ENCODE assay signal across 15 mouse cellular contexts in the genomic region with DNA sequence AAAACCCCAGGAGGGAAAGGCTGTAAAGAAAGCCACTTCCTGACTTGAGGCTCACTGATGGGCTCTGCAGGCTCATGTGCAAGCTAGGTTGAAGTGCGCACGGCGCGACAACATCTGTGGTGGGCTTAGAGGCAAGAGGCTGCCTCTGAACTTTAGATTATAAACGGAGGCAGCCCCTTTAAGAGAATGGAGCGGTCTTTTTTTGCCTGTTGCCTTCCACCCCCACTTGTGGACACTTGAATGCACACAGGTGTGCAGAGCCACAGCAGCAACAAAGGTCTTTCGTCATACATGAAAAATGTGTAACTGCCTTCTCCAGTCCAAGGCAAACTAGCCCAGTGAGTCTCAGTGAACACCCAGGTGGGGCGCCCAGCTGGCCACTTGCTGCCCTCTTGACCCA.
A peak's percentile ranks its signal among the peaks of the same experiment; 100 is the strongest.
DNase-seq lines count a peak whose midpoint lies in the region; ATAC-seq lines count a peak whose summit lies in the region.
"Had no signal": no experiment of that assay in that cellular context is flagged by ENCODE, and none has a peak within 500 bp of the region (broad histone marks: within the 10 kb centered on the region; RNA-seq: fewer than 3 reads in every experiment).

No protein-coding gene starts in this region.

- H3K27ac ChIP-seq in kidney, embryonic 16.5 days (ENCODE audit: low read length): peak overlapping the region; percentile 56; the same call in 1 of the 2 replicates
- peak overlapping the region; percentile 51; the same call in 1 of the 2 replicates for H3K27ac ChIP-seq in limb, embryonic 12.5 days
- H3K27ac ChIP-seq in forebrain, embryonic 14.5 days (ENCODE audit: low read depth, low read length): no peak overlapping the region
- H3K27ac ChIP-seq: embryonic facial prominence, embryonic 10.5 days; hindbrain, embryonic 15.5 days; liver, embryonic 14.5 days; neural tube, embryonic 12.5 days; stomach, embryonic 15.5 days had no signal

- H3K27me3 ChIP-seq in kidney, embryonic 16.5 days (ENCODE audit: insufficient read depth, low read length): no peaks in the 10 kb centered on the region
- no peaks in the 10 kb centered on the region for H3K27me3 ChIP-seq in limb, embryonic 12.5 days
- H3K27me3 ChIP-seq in forebrain, embryonic 14.5 days (replicated peaks; ENCODE audit: control insufficient read depth, insufficient read depth, low read length): no peaks in the 10 kb centered on the region
- H3K27me3 ChIP-seq: hindbrain, embryonic 15.5 days; neural tube, embryonic 12.5 days; stomach, embryonic 15.5 days had no signal

- 71% methylated on average over 8 of the region's 8 CpGs for whole genome bisulfite sequencing in kidney, embryonic 16.5 days
- 40% methylated on average over 8 of the region's 8 CpGs for WGBS in limb, embryonic 12.5 days
- whole genome bisulfite sequencing in forebrain, embryonic 14.5 days: 93% methylated on average over 8 of the region's 8 CpGs

- no peak overlapping the region for H3K9ac ChIP-seq in kidney, embryonic 16.5 days (replicated peaks; ENCODE audit: low read length)
- no peak overlapping the region for H3K9ac ChIP-seq in limb, embryonic 12.5 days (replicated peaks)
- no peak overlapping the region for H3K9ac ChIP-seq in forebrain, embryonic 14.5 days (ENCODE audit: low read length)
- H3K9ac ChIP-seq: hindbrain, embryonic 15.5 days; liver, embryonic 14.5 days; neural tube, embryonic 12.5 days; stomach, embryonic 15.5 days had no signal

- peaks cover 53% of the 10 kb centered on the region for H3K4me1 ChIP-seq in kidney, embryonic 16.5 days (ENCODE audit: insufficient read depth, low read length)
- H3K4me1 ChIP-seq in limb, embryonic 12.5 days (replicated peaks): peaks cover 70% of the 10 kb centered on the region
- peaks cover 2% of the 10 kb centered on the region for H3K4me1 ChIP-seq in forebrain, embryonic 14.5 days (ENCODE audit: control insufficient read depth, insufficient read depth, low read length)
- H3K4me1 ChIP-seq: hindbrain, embryonic 15.5 days; neural tube, embryonic 12.5 days; stomach, embryonic 15.5 days had no signal

- ATAC-seq in kidney, embryonic 16.5 days (ENCODE audit: low FRiP score, low TSS enrichment): peak; percentile 5; the same call in 1 of the 2 replicates
- ATAC-seq in limb, embryonic 12.5 days (ENCODE audit: insufficient number of reproducible peaks, insufficient read depth, low FRiP score, low TSS enrichment, low read depth): 0 out of 2 replicates have a peak, but pooled peaks have one; percentile 35
- no peak for ATAC-seq in forebrain, embryonic 14.5 days

- H3K9me3 ChIP-seq in kidney, embryonic 16.5 days (ENCODE audit: low read length): no peaks in the 10 kb centered on the region
- no peaks in the 10 kb centered on the region for H3K9me3 ChIP-seq in limb, embryonic 12.5 days
- H3K9me3 ChIP-seq in forebrain, embryonic 14.5 days (replicated peaks; ENCODE audit: control insufficient read depth, low read length): no peaks in the 10 kb centered on the region
- H3K9me3 ChIP-seq: embryonic facial prominence, embryonic 10.5 days; hindbrain, embryonic 15.5 days; neural tube, embryonic 12.5 days; stomach, embryonic 15.5 days had no signal

- H3K4me2 ChIP-seq in kidney, embryonic 16.5 days (replicated peaks; ENCODE audit: low read depth, low read length): no peak overlapping the region
- H3K4me2 ChIP-seq in limb, embryonic 12.5 days: peak overlapping the region; percentile 1; the same call in 1 of the 2 replicates
- H3K4me2 ChIP-seq in forebrain, embryonic 14.5 days (ENCODE audit: low read length): no peak overlapping the region
- H3K4me2 ChIP-seq: hindbrain, embryonic 15.5 days; neural tube, embryonic 12.5 days; stomach, embryonic 15.5 days had no signal

- DNase-seq in kidney, postnatal 36 days: no peak
- DNase-seq in T-cell, adult 2 months (ENCODE audit: low spot score): peak; percentile 81
- DNase-seq in thymus, postnatal 0 days (ENCODE audit: low spot score): peak; percentile 92
- no peak for DNase-seq in layer of hippocampus, postnatal 36 days
- no peak for DNase-seq in forebrain, embryonic 14.5 days (ENCODE audit: low spot score)
- DNase-seq: cerebellum, adult 8-10 months; kidney, postnatal 14 days; midbrain, embryonic 14.5 days had no signal

- no peaks in the 10 kb centered on the region; the same call in none of the 2 replicates for H3K36me3 ChIP-seq in kidney, embryonic 16.5 days (ENCODE audit: insufficient read depth, low read length)
- peaks cover 18% of the 10 kb centered on the region for H3K36me3 ChIP-seq in limb, embryonic 12.5 days
- H3K36me3 ChIP-seq in forebrain, embryonic 14.5 days (ENCODE audit: control insufficient read depth, insufficient read depth, low read length): no peaks in the 10 kb centered on the region
- H3K36me3 ChIP-seq: hindbrain, embryonic 15.5 days; neural tube, embryonic 12.5 days; stomach, embryonic 15.5 days had no signal

- no peak overlapping the region for H3K4me3 ChIP-seq in kidney, embryonic 16.5 days (ENCODE audit: low read length)
- H3K4me3 ChIP-seq in limb, embryonic 12.5 days (replicated peaks): no peak overlapping the region
- H3K4me3 ChIP-seq in forebrain, embryonic 14.5 days (ENCODE audit: low read depth, low read length): no peak overlapping the region
- H3K4me3 ChIP-seq: embryonic facial prominence, embryonic 10.5 days; hindbrain, embryonic 15.5 days; neural tube, embryonic 12.5 days; stomach, embryonic 15.5 days had no signal

Comparison
In these comparisons a context has a peak if more than half of its experiments do, and no peak if none do; other contexts are left out.
1. DNase-seq: peak in T-cell, adult 2 months (single experiment) and thymus, postnatal 0 days (single experiment); none in kidney, postnatal 36 days (0 of 2), layer of hippocampus, postnatal 36 days (0 of 2) and forebrain, embryonic 14.5 days (single experiment).